Mouse (Mus musculus) right cerebral cortex, postnatal 14 days (tissue): ENCODE measurements around the gene Zfyve27.

Source experiments
- DNase-seq: peaks from one replicate; pipeline ENCODE4 v3.0.0; 2022

The Zfyve27 gene

GRCm38 (mm10) chr19:42144067-42144466 lies 19.7 kb upstream of the Zfyve27 start:
- no peak for DNase-seq

DNA sequence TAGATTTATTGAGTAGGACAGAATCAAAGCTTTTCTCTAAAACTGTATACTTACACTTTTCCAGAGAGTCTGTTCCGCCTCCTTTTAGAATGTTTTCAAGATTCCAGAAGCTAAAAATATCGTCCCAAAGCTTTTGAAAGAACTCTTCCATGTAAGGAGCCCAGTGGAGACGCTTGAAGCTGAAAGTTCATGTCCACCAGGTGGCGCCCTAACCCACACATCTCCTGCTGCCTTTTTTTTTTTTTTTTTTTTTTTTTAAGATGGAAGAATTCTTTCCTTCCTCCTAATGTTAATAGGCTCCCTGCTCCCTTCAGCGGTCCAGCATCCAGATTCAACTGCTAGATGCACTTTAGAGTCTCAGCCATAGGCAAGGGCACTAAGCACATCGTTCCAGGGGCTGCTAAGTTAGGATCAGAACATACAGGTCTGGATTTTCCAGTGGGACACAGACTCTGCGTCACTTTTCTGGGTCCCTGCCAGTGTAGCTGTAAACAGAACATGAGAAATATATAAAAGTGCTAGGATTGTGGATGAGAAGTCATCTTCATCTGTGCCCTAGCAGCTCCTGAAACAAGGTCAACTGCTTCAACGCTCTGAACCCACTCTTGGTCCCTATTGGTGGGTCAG lies 19.1 kb upstream of the Zfyve27 start:
- DNase-seq, result peak; percentile 98

GRCm38 (mm10) chr19:42145210-42145609 lies 18.5 kb upstream of the Zfyve27 start:
- DNase-seq, result no peak

DNA sequence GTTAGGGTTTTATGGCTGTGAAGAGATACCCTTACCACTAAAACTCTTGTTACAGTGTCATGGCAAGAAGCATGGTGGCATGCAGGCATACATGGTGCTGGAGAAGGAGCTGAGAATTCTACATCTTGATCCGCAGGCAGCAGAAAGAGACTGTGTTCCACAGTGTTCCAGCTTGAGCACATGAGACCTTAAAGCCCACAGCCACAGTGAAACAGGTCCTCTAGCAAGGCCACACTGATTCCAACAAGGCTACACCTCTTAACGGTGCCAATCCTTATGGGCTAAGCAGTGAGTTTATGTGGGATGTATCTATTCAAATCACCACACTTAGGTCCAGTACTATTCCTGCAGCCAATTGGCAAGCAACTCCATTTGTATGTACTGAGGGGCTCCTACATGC lies 18.0 kb upstream of the Zfyve27 start:
- DNase-seq, result no peak

- no peak for DNase-seq
These were observed 17.3 kb upstream of the Zfyve27 start for GRCm38 (mm10) chr19:42146276-42147010.

DNA sequence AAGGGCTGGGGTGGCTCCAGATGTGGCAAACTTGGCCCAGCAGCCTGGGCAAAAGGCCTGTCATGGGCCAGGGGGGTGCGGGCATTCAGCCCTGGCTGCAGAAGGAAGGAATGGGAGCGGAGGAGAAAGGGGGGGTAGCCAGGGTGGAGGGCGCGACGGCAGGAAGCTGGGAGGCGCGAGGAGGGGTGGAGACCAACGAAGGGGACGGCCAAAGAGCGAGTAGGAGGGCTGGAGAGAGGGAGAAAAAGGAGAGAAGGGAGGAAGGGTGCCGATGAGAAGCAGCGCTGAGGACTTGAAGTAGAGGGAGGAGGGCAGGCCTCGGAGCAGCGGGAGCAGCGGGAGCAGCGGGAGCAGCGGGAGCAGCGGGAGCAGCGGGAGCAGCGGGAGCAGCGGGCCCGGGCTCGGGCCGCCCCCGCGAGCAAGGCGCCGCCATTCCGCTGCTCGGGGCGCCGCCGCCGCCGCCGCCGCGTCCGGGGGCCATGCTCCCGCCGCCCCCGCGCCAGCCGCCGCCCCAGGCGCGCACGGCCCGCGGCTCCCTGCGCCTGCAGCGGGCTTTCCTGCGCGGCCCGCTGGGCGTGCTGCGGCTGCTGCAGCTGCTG lies 16.5 kb upstream of the Zfyve27 start, which contains the start of gene Marveld1:
Marveld1 (plus strand) TSS at position 231 of the 599 bp plus-strand sequence.
- DNase-seq, result peak; percentile 54

DNA sequence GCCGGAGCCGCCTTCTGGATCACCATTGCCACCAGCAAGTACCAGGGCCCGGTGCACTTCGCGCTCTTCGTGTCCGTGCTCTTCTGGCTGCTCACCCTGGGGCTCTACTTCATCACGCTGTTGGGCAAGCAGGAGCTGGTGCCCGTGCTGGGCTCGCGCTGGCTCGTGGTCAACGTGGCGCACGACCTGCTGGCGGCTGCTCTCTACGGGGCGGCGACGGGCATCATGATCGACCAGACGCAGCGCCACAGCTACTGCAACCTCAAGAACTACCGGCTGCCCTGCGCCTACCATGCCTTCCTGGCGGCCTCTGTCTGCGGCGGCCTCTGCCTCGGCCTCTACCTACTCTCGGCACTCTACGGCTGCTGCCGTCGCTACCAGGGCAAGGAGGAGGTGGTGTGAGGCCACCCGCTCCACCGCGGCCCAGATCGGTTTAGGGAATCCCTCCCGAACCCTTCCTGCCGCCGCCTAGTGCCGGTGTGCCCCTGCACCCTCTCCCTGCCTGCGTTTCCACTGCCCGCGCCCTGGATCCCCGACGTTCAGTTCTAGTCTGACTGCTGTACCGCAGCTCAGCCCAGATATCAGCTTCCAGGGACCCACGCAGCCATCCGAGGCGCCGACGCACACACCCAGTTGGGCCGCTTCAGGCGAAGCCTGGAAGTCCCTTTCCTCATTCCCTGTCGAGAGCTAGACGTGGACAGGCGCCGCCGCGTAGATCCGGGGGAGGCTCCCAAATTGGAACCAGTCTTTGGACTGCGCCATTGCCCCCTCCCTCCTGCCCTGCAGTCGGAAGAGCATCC lies 15.8 kb upstream of the Zfyve27 start:
- peak; percentile 63 for DNase-seq

GRCm38 (mm10) chr19:42148569-42148860 lies 15.2 kb upstream of the Zfyve27 start:
- DNase-seq, result no peak

DNA sequence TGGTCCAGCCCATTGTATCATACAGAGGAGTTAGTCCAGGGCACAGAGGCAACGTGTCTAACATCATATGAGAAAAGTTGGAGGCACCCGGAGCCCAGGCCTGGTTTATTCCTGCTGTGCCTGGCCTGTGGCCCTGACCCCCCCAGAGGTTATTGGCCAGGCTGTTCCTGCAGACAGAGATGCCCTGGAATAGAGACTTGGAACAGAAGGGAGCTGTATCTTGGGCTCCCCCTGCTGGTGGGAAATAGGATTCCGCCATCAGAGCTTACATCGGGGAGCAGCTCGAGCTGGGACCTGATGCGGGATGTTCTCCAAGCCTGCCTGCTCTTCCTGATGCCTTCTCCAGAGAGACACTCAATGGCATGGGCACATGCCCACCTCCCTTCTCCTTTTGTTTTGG lies 11.8 kb upstream of the Zfyve27 start:
- DNase-seq, result peak; percentile 85

- no peak for DNase-seq
These were observed 6.1 kb upstream of the Zfyve27 start for GRCm38 (mm10) chr19:42157493-42158237.

DNA sequence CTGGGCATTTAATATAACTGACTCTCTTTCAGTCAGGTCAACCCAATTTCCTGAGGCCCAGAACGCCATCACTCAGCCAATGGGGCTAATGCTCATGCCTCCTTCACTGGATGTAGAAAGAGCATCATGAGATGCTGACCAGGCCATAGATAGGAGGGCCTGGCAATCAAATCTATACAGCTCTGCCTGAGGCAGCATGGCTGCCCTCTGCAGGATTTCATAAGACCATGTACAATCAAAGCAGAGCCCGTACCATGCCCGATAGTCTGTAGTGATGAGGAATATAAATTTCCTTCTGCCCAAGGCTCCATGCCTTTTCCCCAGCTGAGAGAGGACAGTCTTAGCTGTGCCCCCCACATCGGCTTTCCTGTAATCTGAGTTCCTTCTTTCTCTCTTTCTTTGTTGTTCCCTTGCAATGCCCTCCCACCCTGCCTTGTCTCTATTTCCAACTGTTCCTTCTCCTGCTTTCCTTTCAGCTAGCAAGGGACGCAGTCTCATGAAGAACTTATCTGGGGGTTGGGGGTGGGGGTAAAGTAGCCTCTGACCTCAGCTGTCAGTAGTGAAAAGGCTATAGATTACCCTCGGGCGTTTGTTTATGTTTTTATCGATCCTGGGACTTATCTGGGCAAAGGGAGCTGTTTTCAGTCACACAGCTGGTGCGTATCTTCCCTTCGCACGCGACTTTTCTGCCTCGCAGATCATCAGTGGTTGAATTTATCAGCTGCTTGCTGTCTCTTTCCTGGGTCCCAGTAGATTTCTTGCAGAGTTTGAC lies 5.3 kb upstream of the Zfyve27 start:
- no peak for DNase-seq

DNA sequence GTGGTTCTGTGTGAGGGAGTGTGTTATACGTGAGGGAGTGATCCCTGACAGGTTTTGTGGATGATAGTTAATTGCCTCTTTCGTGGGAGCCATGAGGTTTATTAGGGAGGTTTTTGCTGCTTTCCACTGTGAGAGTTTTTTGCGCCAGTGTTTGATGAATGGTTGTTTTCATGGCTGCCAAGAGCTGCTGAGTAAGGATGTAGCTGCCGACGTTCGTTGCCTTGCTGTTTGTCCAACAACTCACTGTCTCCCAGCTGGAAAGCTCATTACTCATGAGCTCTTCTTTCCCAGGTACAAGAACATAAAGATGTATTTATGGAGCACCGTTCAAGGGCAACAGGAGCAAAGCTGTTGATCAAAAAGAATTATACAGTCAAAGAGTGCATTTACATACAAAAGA lies 437 bp downstream of the Zfyve27 start:
- DNase-seq, result no peak

GRCm38 (mm10) chr19:42166130-42166529 lies 2.4 kb downstream of the Zfyve27 start:
- peak; percentile 95 for DNase-seq

- DNase-seq, result no peak
These were observed 3.0 kb downstream of the Zfyve27 start for GRCm38 (mm10) chr19:42166766-42167165.

DNA sequence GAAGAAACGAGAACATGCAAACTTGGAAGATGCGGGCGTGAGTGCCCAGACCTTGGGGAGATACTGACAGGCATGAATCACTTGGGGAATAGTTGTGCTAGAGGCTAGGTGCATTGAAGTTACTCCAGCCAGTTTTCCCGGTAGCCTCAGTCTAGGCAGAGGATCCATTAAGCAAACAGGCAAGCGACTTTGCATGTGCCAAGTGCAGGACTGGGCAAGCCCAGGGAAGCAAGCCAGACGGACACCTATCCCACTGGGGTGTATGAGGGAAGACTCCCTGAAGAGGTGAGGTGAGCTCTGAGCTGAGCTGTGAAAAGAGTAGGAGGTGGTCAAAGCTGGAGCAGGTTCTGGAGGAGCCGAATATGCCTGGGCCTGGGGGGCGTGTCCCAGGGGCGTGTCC lies 3.7 kb downstream of the Zfyve27 start:
- DNase-seq, result no peak

GRCm38 (mm10) chr19:42169322-42169975 lies 5.7 kb downstream of the Zfyve27 start:
- DNase-seq, result no peak

- DNase-seq, result peak; percentile 93
These were observed 6.5 kb downstream of the Zfyve27 start for GRCm38 (mm10) chr19:42170025-42170969.

DNA sequence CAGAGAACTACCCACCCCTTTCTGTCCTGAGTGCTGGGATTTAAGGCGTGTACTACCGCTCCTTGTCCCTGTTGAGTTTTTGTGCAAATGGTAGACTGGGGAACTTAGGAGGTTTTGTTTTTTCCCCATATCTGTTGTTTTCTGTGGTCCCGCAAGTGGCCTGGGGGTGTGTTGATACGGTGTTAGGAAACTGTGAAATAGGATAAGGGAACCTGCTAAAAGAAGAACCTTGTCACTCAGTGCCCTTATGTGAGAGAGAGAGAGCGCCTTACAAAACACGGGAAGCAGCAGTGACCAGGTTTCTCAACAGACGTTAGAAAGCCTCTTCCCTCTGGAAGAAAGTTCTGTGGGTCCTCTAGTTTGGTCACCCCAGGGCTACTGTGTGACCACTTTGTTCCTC lies 13.1 kb downstream of the Zfyve27 start:
- DNase-seq, result no peak

- no peak for DNase-seq
These were observed 13.7 kb downstream of the Zfyve27 start for GRCm38 (mm10) chr19:42177461-42177860.

DNA sequence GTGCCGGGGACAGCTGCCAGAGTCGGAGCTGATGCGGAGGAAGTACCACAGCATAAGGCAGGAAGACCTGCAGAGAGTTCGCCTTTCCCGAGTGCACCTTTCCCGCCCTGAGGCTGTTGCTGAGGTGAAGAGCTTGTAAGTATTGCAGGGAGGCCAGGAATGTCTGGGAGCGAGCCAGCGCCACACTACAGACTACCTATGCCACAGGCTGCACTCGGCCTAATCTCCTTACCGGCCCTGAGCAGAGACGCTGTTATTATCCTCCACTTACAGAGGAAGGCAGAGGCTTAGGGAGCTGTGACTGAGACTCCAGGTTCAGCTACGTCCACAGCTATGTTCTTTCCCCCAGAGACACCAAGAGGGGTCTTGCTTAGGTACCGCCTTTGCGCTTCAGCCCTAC lies 15.6 kb downstream of the Zfyve27 start:
- no peak for DNase-seq
